Mouse (Mus musculus) lung, postnatal 36 days (tissue): ENCODE results near the gene Gm3402.
A peak's percentile ranks its signal among the peaks of the same experiment; 100 is the strongest.
"Not testable (repeated sequence)": the region's sequence is repeated elsewhere in the genome, so short reads cannot be mapped to it uniquely, and the experiment has no call there.

Experiments used
- DNase-seq: peaks from one replicate; pipeline ENCODE4 v3.0.0; 2022; ENCODE audit warnings: mixed read lengths

Gene Gm3402

DNA sequence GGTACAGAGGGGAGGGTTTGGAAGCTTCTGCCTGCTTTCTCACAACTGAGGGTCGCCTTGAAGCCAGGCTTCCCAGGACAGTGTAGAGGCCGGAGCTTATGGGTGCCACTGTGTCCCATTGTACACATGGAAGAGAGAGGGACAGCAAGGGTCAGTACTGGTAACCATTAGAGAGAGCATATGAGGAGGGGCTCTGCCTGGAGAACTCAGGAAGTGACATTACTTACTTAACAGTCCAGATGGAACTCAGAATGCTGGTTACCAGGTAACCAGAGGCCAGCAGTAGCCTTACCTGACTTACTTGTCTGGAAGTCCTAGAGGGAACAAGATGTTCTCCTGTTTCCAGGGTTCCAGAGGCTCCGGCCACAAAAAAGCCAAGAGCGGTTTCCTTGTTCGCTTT lies at the start of gene Gm3402:
Gm3402 (plus strand) TSS at position 301 of the 400 bp plus-strand sequence.
- DNase-seq: not testable (repeated sequence)

DNA sequence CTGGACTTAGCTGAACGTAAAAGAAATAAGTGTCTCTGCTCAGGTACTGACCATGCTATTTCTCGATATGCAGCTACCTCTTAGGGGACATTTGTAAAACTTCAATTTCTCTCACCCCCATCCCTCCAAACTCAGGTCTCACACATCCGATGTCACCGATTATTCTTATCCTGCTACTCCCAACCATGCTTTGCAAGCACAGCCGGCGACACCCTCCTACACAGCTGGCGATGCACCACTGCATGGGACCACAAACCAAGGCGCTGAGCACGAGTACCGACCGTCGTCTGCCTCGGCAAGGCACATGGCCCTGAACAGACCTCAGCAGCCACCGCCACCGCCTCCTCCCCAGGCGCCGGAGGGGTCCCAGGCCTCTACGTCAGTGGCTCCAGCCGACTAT lies 47.3 kb upstream of the Gm3402 start:
- no peak for DNase-seq

DNA sequence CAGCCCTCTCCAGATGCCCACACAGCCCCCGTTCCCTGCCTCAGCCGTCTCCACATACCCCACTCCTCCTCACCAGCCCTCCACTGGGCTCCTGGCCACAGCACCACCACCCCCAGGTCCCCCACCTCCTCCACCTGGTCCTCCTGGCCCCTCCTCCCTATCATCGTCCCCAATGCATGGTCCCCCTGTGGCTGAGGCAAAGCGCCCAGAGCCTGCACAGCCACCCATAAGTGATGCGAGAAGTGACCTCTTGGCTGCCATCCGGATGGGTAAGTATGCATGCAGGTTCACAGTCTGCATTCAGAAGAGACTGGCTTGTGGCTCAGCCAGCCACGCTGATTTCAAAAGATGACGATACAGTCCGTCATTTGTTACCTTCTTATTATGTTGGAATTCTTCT lies 45.6 kb upstream of the Gm3402 start:
- DNase-seq: no peak

GRCm38 (mm10) chr5:146470821-146471220 lies 43.1 kb upstream of the Gm3402 start:
- DNase-seq: no peak

DNA sequence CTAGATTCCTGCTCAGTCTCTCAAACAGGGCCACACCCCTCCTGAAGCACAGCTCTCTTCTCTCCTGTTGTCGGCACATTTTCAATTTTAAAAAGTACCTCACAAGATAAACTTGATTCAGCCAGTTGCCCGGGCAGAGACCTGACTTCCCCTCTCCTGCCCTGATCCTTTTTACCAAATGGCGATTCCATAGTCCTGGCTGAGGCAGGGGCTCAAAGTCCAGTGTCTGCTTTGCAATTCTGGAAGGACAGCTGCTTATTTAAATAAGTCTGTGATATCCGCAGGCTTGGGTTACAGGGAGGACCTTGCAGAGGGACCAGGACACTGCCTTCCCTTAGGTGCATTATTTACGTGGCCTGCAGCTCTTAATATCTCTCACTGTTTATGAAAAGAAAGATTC lies 42.6 kb upstream of the Gm3402 start:
- no peak for DNase-seq

- DNase-seq: no peak
Measured at GRCm38 (mm10) chr5:146471821-146472220, 42.1 kb upstream of the Gm3402 start.

DNA sequence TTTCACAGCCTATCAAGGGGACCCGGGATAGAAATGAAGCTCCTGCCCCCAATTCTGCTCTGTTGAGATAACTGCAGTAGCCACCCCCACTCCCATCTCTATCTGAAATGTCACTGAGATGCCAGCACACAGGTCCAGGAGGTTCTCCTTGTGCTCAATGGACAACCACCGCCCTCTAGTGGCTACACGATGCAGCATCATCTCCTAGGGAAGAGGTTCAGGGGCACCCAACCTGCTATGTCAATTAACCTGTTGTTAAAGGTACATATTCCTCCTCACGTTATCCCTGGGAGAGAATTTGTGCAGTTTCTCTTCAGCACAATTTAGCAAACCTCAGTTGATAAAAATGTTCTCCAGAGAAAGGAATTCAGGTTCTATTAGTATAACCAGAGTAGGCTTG lies 34.4 kb upstream of the Gm3402 start:
- DNase-seq: peak; percentile 34

DNA sequence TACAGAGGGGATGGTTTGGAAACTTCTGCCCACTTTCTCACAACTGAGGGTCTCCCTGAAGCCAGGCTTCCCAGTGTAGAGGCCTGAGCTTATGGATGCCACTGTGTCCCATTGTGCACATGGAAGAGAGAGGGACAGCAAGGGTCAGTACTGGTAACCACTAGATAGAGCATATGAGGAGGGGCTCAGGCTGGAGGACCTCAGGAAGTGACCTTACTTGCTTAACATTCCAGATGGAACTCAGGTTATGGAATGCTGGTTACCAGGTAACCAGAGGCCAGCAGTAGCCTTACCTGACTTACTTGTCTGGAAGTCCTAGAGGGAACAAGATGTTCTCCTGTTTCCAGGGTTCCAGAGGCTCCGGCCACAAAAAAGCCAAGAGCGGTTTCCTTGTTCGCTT lies 32.3 kb upstream of the Gm3402 start, which contains the start of gene Gm6408:
Gm6408 (plus strand) TSS at position 301 of the 400 bp plus-strand sequence.
- not testable (repeated sequence) for DNase-seq

DNA sequence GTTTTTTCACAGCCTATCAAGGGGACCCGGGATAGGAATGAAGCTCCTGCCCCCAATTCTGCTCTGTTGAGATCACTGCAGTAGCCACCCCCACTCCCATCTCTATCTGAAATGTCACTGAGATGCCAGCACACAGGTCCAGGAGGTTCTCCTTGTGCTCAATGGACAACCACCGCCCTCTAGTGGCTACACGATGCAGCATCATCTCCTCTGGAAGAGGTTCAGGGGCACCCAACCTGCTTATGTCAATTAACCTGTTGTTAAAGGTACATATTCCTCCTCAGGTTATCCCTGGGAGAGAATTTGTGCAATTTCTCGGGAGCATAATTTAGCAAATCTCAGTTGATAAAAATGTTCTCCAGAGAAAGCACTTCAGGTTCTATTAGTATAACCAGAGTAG lies 25.0 kb upstream of the Gm3402 start:
- peak; percentile 45 for DNase-seq

DNA sequence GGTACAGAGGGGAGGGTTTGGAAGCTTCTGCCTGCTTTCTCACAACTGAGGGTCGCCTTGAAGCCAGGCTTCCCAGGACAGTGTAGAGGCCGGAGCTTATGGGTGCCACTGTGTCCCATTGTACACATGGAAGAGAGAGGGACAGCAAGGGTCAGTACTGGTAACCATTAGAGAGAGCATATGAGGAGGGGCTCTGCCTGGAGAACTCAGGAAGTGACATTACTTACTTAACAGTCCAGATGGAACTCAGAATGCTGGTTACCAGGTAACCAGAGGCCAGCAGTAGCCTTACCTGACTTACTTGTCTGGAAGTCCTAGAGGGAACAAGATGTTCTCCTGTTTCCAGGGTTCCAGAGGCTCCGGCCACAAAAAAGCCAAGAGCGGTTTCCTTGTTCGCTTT lies 22.9 kb upstream of the Gm3402 start, which contains the start of gene Gm6370:
Gm6370 (plus strand) TSS at position 301 of the 400 bp plus-strand sequence.
- not testable (repeated sequence) for DNase-seq

DNA sequence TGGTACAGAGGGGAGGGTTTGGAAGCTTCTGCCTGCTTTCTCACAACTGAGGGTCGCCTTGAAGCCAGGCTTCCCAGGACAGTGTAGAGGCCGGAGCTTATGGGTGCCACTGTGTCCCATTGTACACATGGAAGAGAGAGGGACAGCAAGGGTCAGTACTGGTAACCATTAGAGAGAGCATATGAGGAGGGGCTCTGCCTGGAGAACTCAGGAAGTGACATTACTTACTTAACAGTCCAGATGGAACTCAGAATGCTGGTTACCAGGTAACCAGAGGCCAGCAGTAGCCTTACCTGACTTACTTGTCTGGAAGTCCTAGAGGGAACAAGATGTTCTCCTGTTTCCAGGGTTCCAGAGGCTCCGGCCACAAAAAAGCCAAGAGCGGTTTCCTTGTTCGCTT lies 11.8 kb upstream of the Gm3402 start, which contains the start of gene 4930449I24Rik:
4930449I24Rik (plus strand) TSS at position 301 of the 400 bp plus-strand sequence.
- DNase-seq: not testable (repeated sequence)

- not testable (repeated sequence) for DNase-seq
Measured at GRCm38 (mm10) chr5:146525501-146525900, 11.6 kb downstream of the Gm3402 start, which contains the start of gene Gm3404. TSS of gene Gm3404 (plus strand) at chr5:146525801.

DNA sequence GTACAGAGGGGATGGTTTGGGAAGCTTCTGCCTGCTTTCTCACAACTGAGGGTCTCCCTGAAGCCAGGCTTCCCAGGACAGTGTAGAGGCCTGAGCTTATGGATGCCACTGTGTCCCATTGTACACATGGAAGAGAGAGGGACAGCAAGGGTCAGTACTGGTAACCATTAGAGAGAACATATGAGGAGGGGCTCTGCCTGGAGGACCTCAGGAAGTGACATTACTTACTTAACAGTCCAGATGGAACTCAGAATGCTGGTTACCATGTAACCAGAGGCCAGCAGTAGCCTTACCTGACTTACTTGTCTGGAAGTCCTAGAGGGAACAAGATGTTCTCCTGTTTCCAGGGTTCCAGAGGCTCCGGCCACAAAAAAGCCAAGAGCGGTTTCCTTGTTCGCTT lies 23.4 kb downstream of the Gm3402 start, which contains the start of gene Gm3409:
Gm3409 (plus strand) TSS at position 301 of the 400 bp plus-strand sequence.
- not testable (repeated sequence) for DNase-seq

- not testable (repeated sequence) for DNase-seq
Measured at GRCm38 (mm10) chr5:146555836-146556235, 41.9 kb downstream of the Gm3402 start, which contains the start of gene Gm3415. TSS of gene Gm3415 (plus strand) at chr5:146556136.

DNA sequence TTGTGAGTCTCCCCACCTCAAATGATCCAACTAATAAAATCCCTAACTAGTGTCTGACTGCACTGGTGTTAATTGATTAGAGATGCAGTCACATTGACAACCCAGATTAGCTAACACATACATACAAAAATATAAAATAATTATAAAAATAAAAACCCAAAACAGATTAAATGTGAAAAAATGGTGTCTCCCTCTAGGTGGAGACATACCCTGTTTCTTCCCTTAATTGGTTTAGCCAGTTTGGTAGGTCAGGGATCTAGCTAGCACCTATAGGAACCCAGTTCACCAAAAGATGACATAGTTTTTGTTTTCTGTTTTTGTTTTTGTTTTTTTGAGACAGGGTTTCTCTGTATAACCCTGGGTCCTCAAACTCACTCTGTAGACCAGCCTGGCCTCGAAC lies 50.3 kb downstream of the Gm3402 start:
- no peak for DNase-seq
